Mouse (Mus musculus) retina, postnatal 7 days (tissue): ENCODE measurements around the gene Fas.

ENCODE experiments used
- DNase-seq: peaks from one replicate; pipeline ENCODE4 v3.0.0-alpha.2; 2012; ENCODE audit warnings: low read depth, low spot score

Gene Fas

DNA sequence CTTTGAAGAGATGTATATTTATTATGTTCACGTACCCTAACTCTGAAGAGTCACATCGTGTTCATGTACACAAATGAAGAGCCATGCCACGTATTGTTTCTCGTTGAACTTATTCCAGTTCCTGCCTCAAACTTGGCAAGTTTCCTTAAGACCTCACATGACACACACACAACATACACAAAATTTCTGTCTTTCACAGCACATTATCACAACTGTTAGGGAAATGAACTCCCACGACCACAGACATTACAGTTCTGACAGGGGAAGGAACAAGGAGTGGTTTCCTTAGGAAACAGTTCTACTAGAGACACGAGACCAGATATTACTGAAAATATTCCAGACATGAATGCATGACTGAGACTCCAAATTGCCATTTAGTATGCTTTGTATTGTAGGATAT is 6.9 kb upstream of the Fas start:
- DNase-seq, result no peak

DNA sequence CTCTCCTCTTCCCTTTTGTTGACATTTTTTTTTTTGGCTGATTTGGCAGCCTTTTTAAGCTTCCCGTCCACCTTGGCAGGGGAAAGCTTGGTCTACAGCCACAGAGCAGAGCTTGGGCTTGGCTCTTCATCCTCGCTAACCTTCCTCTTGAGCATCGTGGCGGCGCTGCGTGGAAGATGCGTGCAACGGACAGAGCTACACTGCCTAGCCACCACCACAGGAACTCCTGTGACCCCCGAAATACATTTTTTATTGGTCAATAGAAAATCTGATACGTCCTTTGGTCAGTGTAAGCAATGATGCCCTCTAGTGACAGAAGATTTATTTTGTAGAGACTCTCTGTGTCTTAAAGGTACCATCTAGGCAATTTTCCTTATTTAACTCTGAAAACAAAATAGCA is 6.1 kb upstream of the Fas start:
- no peak for DNase-seq

DNA sequence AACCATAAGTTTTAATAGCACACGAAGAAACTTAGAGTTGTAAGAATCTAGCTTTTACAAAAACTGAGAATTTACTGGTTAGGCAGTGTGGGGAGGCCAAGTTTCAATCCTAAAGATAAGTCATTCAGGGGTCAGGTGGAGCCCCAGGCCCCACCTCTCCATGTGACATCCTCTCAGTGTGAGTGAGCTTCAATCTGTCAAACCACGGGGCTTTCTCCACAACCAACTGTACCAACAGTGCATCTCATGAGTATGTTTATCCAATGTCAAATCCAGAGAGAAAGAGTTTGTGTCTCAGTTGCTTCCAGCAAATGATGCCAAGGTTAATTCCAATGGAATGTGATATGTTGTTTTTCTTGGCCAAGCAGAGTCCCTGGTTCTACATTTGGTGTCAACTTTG is 5.6 kb upstream of the Fas start:
- DNase-seq, result no peak

DNA sequence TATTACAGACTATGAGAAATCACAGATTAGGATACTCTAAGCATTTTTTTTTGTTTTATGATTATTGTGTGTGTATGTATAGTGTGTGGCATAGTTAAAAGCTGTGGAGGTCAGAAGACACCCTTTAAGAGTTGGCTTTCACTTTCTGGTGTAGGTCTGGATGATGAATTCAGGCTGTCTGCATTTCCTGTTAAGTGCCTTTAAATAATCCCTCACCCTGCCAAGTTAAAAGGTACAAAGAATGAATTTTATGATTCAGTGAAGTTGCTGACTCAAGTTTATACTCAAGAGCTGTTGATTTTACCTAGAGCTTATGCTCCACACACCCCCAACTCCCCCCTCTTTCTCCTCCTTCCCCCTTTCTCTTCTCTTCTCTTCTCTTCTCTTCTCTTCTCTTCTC is 3.2 kb upstream of the Fas start:
- no peak for DNase-seq

DNA sequence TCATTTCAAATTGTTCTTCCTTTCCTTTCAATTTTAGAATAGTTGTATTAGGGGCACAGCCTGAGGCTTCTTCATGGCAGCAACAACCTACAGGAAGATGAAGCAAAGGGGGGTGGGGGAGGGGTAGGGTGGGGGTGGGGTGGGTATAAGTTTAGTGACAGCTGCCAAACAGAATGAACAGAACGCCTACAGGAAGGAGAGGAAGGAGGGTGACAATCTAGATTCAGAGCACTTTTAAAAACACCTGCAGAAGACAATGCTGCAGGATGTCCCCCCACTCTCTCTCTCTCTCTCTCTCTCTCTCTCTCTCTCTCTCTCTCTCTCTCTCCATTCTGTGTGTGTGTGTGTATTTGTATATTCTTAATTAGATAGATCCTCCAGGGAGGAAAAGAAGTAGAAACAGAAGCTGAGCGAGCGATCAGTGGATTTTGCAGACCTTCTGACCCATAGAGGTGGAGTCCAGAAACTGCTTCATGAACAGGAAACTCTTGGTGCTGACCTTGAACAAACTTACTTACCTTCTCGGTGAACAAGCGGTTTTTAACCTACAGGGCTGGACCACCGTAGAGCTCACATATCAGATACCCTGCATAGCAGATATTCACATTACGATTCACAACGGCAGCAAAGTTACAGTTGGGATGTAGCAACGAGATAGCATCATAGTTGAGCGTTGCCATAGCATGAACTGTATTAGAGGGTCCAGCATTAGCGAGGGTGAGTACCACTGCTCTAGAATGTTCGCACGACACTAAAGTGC is 2.6 kb upstream of the Fas start:
- no peak for DNase-seq

DNA sequence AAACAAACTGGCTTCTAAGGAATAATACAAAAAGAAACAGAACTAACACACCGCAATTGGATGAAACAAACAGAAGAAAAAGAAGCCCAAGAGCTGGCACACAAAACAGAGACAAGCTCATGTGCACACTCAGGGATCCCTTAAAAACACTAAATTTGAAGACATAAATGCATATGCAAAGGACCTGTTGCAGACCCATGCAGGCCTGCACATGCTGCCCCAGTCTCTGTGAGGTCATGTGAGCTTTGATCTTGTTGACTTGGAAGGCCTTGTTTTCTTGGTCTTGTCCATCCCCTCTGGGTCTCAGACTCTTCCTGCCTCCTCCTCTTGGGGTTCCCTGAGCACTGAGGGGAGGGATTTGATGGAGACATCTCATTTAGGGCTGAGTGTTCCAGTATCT is 1.8 kb upstream of the Fas start:
- DNase-seq, result no peak

DNA sequence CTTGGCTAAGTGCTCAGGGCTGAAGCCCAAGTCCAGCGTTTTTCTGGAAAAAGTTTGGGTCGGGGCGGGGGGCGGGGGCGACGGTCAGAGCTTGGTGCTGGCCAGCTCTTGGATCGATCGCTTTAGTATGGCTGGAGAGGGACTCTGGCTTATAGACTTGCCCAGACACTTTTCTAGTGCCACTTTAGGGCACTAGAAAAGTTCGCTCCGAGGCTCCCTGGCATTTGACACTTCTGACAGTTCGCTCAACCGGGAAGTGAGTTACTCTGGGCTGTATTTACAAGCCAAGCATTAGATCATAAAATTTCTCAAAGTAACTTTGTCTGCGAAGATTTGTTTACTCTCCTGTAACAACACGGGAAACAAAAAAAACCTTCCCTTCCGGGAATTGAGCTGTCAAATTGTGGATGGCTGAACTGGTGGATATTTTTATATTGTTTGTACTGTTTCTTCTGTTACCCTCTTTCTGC is 441 bp downstream of the Fas start:
- no peak for DNase-seq

DNA sequence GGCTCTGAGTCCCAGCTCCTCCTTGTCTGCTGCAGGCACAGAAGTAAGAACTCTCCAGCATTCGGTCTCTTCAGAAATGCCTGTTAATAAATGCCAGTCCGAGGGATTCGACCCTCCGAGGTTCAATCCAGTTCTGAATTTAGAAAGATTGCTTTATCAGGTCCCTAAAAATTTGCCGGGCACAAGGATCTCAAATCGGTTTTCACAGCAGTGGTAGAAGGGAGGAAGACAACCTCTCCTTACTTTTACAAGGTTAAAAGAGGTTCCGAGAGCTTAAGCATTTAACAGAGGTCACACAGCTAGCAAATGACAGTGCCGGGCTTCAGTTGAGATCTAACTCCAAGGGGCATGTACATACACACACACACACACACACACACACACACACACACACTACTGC is 913 bp downstream of the Fas start:
- DNase-seq, result no peak

DNA sequence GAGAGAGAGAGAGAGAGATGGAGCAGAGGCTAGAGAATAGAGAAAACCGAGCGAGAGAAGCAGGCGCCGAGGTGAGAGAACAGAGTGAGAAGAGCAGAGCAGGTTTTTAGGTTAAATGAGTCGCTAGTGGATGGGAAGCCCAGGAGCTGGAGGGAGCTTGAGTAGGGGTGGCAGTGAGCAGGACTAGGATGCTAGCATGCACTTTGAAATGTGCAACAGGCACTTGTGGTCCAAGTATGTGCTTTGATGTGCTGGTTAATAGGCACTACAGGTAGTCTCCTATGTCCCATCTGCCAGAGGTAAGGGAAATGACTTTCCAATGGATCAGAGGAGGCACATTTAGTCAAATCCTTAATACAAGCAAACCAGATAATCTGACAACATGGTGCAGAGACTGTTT is 1.5 kb downstream of the Fas start:
- DNase-seq, result no peak

DNA sequence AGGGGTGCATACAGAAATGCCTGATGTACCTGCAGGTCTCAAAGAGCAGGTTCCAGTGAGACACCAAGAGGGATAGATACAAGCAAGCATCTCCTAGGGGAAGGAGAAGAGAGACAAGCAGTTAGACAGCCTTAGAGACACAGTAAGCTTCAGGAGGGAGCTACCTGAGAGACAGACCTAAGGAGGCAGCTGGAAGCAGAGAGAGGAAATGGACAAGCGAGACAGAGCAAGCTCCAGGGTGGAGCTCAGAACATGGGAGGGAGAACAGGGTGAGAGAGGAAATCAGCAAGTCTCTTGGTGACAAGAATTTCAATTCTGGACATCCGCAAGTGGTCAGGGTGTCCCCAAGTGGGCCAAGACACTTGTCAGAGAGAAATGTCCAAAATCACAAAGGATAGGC is 2.2 kb downstream of the Fas start:
- no peak for DNase-seq

DNA sequence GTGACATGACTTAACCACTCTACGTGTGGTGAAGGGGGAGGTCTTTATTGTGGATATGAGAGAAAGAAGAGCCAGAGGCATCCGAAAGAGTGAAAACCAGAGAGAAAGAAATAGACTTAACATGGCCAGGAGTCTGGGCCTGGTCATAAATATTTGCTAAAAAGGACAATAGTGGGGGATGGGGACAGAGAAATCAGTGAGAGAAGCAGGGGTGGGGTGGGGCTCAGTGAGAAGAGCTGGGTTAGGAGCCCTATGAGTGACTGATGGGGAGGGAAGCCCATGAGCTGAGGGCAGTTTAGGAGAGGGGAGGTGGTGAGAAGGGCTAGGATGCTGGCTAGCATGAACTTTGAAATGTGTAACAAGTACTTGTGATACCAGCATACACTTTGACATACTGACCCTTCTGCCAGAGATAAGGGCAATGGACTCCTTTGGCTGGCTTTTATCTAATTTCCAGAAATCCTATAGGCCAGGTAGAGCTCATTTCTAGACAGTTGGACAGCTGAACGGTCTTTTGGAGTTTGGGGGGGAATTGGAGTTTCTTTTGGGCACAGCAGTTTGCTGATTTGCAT is 3.0 kb downstream of the Fas start:
- DNase-seq, result no peak

DNA sequence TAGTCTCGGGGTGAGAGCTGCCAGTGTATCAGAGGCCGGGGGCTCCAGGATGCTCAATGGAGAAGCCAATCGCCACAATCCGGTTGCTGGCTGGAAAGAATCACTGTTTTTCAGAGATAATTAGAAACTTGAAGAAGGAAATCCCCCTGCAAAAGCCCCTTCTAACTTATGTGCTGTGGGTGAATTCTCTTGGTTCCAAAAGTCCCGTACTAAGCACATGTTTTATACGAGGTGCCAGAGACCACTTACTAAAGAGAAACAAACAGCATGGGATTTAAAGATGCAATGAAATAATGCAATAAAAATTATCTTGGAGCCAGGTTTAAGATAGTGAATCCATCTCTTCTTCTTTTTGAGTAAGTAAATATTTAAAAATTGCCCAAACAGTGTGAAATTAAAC is 5.0 kb downstream of the Fas start:
- no peak for DNase-seq

DNA sequence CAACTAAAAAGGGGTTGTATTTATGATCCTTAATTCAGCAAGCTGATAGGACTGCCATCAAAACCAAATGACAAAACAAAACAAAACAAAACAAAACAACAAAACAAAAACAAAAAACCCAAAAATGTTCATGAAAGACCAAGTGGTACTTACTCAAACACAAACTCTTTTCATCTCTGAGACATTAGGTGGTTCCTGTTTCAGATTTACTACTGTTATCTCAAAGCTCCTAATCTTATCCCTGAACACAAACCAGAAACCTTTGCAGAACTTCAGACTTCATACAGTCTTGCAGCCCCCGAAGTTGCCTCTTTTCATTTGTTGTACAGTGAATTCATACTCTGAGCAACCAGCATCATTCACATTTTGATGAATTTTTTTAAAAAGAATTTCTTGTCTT is 8.1 kb downstream of the Fas start:
- no peak for DNase-seq

DNA sequence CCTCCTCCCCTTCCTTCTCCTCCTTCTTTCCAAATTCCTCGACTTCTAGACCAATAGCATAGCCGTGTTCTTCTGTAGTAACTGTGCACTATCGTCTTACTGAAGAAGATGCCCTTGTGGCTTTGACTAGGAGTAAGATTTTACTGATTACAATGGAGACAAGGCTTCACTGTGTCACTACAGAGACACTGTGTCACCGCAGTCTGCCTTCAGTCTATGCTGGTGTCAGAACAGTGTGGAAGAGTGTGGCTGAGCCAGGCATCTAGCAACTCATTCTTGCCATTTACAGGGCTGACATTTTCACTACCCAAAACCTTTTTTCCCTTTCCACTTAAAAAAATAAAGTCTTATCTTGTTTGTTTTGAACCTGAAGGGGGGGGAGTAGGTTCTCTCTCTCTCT is 8.8 kb downstream of the Fas start:
- DNase-seq, result no peak

DNA sequence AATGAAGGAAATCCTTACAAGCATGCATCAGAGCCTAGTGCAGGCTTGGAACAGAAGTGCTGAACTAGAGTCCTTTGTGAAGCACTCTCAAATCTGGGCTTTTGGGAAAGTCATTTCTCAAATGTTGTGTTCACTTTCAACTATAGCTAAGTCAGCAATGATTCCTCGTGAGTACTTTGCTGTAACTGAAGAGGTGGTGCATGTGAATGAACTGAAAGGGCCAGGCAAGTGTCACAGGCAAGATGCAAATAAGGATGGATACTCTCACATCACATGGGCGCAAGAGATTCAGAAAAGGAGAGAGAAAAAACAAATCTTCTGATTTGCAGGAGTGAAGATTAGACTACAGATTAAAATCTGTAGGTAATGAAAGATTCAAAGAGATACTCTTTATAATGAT is 10.0 kb downstream of the Fas start:
- DNase-seq, result no peak

DNA sequence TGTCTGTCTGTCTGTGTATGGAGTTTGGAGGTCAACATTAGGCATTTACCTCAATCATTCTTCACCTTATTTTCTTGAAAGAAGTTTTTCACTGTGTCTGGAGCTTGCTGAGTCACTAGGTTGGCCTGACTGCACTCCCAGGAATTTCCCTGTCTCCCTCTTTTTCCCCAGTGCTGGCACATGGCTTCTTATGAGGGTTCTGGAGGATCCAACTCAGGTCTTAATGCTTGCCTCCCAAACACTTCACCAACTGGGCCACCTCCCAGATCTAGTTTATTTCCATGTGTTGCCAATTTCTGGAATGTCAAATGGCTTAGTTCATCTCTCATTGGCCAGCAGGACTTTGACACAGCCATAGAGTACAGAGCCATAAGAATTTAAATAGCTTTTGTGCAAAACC is 14.5 kb downstream of the Fas start:
- DNase-seq, result no peak

DNA sequence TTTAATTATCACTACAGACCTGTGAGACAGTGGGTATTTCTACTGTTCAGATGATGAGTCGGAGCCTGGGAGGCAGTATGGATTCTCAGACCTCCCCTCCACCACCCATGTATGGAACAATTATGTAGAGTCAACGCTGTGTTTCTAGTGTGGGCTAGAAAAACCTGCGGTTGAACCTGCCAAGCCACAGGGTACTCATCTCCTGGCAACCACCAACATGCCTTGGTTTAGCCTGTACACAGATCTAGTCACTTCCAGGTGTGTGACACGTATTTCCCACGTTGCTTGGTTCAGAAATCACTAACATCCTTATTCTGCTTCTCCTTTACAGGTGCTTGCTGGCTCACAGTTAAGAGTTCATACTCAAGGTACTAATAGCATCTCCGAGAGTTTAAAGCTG is 16.3 kb downstream of the Fas start:
- DNase-seq, result no peak

DNA sequence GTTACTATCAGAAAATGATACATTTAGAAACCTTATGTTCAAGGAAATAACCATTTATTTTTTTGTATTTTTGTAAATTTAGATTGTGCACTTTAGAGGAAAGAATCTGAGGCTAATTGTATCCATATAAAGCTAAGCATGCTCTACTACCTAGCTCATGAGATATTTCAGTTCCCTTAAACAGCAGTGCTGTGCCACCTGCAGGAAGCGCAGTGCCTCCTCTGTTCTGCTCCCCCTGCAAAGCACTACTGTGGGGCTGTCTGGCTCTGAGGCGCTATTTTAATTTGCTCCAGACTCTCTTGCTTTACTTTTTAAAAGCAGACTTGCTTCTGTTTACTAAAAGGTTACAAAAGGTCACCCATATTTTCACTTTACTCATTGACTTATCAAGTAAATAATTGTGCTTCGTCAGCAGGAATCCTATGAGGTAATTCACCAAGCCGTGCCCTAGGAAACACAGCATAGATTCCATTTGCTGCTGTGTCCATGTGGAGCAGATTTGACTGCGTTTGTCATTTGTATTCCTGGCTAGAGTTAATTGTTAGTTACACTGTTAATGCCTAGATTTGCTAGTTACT is 21.8 kb downstream of the Fas start:
- DNase-seq, result no peak

DNA sequence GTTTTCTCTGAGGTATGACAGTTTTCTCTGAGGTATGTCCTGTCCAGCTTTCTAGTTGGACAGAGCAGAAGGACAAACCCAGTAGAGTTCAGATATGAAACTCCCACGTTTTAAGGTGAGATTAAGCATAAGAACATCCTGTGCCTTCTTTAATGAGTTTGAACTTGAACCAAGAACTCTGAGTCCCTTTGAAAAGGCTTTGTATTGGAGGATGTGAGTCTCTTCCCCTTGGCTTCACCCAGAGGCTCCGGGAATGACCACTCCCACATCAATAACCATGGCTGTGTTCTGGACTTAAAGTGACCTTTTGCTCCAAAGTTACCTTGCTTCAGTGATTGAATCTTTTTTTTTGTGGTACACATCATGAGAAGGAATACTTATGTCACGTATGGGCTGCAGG is 37.6 kb downstream of the Fas start:
- DNase-seq, result no peak

DNA sequence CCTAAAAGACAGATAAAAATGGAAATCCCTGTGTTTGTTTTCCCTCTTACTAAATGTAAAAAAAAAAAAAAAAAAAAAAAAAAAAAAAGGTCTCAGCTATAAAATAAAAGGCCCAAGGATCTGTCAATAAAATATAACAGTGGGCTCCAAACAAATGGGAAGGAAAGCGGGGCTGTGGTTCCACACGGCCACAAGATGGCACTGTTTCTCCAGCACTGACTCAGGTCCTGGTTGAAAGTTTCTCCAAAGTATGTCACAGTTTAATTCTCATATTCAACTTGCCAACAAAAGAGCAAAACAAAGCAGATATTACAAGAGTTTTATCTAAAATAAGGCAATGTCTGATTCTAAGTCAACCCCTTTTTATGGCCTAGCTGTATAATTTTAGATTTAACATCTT is 43.8 kb downstream of the Fas start:
- peak; percentile 51 for DNase-seq

DNA sequence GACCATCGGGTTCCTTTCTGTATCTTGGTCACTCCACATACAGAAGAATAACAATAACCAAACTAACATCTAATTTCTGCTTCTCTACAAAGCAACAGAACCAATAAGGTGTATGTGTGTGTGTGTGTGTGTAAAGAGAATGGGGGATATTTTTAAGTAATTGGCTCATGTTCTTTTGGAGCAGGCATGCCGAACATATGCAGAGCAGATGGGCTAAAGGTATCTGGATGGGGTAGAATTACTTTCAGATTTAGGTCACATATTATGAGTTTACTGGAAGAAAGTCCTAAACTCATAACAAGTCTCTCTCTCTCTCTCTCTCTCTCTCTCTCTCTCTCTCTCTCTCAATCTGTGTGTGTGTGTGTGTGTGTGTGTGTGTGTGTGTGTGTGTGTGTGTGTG is 54.2 kb downstream of the Fas start:
- no peak for DNase-seq

DNA sequence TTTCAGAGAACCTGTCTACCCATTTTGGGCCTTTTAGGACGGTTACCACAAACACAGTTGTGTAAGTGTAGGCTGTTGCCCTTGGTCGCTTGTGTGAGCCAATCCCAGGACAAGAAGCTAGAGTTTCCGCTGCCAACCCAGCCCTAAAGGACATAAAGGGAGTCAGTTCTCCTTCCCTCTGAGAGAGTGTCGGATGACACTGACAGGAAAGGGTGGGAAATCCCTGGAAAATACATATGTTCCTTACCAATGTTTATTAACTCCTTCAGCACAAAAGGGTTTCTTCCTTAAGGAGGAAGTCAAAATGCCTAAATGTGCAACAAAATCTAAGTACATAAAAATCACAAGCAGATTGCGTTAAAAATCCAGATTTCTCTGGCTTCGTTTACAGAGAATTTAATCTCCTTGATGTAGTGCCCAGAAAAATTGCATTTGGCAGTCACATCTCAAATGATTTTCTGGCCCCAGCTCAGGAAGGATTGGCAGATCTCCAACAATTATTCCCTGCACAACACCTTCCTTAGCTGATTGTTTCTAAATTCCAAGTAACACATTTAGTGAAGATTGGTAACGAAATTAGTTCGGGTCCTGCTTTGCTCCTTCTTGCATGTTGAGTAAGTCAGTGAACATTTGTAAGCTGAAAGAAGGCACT is 55.3 kb downstream of the Fas start:
- no peak for DNase-seq

DNA sequence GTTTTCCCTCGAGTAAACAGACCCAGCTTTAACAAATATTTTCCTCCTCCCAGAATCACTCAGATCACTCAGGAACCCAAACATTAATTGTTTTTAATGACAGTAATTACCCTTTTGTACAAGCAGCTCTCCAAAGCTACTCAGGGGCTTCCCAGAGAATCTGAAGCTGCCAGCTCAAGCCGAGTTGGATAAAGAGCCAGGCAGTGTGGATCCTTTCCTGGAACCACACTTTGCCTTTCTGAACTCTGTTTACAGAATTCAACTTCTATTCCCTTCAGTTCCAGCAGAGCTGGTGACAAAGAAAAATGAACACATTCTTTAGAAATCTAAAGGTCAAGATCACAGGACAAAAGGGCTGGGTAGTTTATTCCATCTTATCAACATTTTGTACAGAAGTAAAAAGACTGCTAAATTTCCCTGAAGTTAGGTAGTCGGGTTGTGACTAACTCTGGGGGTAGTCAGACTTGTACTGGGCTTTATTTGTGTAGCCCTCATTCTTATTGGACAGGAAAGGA is 62.9 kb downstream of the Fas start:
- DNase-seq, result no peak
